1 mouse cellular context compared by ENCODE assay signal in genomic region chr1:186721846-186722245, GRCm38 (mm10).
TF ChIP-seq lines count a peak whose summit lies in the region.

No protein-coding gene starts in this region.

TF ChIP-seq in MEL, 35 proteins besides CTCF, POLR2A, EP300 and RAD21 (continued from another document):
- TF ChIP-seq BHLHE40 (IDR thresholded peaks at IDR 0.05; ENCODE audit: borderline replicate concordance, low read depth, low read length) (no peak), MAFK (IDR thresholded peaks at IDR 0.05; ENCODE audit: borderline replicate concordance, low read depth, low read length) (no peak), CHD1 (IDR thresholded peaks at IDR 0.05; ENCODE audit: low read depth, low read length) (no peak), MEF2A (IDR thresholded peaks at IDR 0.05; ENCODE audit: extremely low read depth, insufficient replicate concordance, low read depth, low read length, poor library complexity, severe bottlenecking) (no peak)
